Mouse (Mus musculus) embryonic fibroblast, embryonic 13.5 days (primary cell): ENCODE results near the gene Chil1. TPM values are rescaled to one million over a fixed set of nuclear protein-coding genes. Genes with fewer than 3 reads are reported as not detected.

ENCODE experiments used
- H3K27ac ChIP-seq: 2 replicates; pipeline ENCODE4 v1.5.1; 2012; ENCODE audit warnings: low read length, control low read depth, inconsistent platforms; ENCODE audit not compliant: insufficient read depth
- H3K4me1 ChIP-seq: 2 replicates; pipeline ENCODE4 v1.6.1; 2011; ENCODE audit warnings: low read length; ENCODE audit not compliant: control insufficient read depth, insufficient read depth
- H3K4me3 ChIP-seq: 2 replicates; pipeline ENCODE4 v1.5.1; 2011; ENCODE audit warnings: mild to moderate bottlenecking, control low read depth, low read length; ENCODE audit not compliant: insufficient read depth
- CTCF ChIP-seq: IDR thresholded peaks from 2 replicates; pipeline ENCODE4 v1.5.1; 2011; ENCODE audit warnings: mild to moderate bottlenecking, control low read depth, low read length, moderate library complexity, borderline replicate concordance; ENCODE audit not compliant: insufficient read depth
- POLR2A ChIP-seq: IDR thresholded peaks from 2 replicates; pipeline ENCODE4 v1.6.1; 2011; ENCODE audit warnings: low read depth, mild to moderate bottlenecking, control low read depth, low read length, moderate library complexity
- polyA plus RNA-seq: library from polyadenylated mRNA; stranded (reverse); fragments of >200 nt; gene quantifications from 2 replicates; pipeline ENCODE4 v1.2.4, GENCODE M21; 2011; ENCODE audit warnings: low read depth; ENCODE audit not compliant: missing spikeins, insufficient read length

Gene Chil1
- polyA plus RNA-seq, 1 experiment, result 9.6 TPM

DNA sequence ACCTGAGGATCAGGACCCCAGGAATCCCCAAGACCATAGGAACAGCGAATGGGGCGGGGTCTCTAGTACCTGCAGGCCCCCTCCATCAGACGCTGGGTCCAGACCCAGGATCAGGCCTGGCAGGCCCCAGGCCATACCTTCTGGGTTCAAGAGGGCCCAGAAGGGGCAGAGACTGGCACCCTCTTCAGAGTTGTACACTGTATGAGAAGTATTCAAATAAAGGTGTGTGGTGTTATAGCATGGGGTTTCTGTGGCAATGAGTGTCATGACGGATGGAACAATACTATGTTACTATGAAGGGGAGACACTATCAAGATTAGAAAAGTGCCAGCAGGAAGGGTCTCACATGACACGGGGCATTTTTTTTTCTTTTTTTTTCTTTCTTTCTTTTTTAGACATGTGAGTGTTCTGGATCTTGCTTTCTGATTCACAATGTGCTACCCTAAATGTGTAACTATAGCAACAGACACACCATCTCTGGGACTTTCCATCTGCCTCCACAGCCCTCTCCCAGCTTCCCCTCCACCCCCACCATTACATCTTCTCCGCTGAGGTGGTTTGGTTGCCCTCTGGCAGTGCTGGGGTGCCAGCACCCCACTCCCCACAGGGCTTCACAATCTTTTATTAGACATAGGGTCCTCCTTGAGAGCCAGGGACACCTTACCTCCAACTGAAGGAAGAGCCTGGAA lies 19.2 kb downstream of the Chil1 start:
- TF ChIP-seq CTCF (no peak), POLR2A (no peak)
- Histone ChIP-seq H3K4me3 (no peak overlapping the region), H3K4me1 (no peaks in the 10 kb centered on the region), H3K27ac (no peak overlapping the region)

- Histone ChIP-seq H3K4me3 (no peak overlapping the region), H3K27ac (no peak overlapping the region), H3K4me1 (no peaks in the 10 kb centered on the region)
- TF ChIP-seq CTCF, result peak; percentile 45; the same call in 1 of the 2 replicates
- no peak for TF ChIP-seq POLR2A
These were observed 19.9 kb downstream of the Chil1 start for GRCm38 (mm10) chr1:134201751-134202420.

- TF ChIP-seq CTCF (no peak), POLR2A (no peak)
- Histone ChIP-seq H3K27ac (no peak overlapping the region), H3K4me1 (no peaks in the 10 kb centered on the region), H3K4me3 (no peak overlapping the region)
These were observed 22.3 kb downstream of the Chil1 start for GRCm38 (mm10) chr1:134204230-134204629.

GRCm38 (mm10) chr1:134205296-134206018 lies 23.5 kb downstream of the Chil1 start:
- Histone ChIP-seq H3K4me1 (no peaks in the 10 kb centered on the region), H3K27ac (no peak overlapping the region), H3K4me3 (no peak overlapping the region)
- TF ChIP-seq POLR2A (no peak), CTCF (no peak)

DNA sequence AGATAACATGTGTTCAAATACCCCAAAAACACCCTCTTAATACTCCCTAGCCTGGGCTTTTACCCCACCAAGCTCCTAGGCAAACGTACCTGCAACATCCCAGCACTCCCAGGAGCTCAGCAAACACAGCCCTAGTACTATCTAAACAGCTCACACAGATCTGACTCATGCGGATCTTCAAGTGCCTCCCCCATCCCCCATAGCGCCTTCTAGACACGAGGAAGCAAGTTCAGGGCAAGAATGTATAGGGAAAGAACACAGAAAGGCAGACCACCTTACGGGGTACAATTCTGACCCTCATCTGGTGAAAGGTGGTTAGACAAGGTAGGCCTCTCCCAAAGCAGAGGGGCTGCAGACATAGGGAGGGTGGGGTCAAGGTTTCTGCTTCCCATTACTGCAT lies 24.1 kb downstream of the Chil1 start:
- Histone ChIP-seq H3K4me3 (no peak overlapping the region), H3K4me1 (no peaks in the 10 kb centered on the region), H3K27ac (no peak overlapping the region)
- TF ChIP-seq POLR2A (no peak), CTCF (no peak)

- Histone ChIP-seq H3K4me3 (no peak overlapping the region), H3K27ac (no peak overlapping the region), H3K4me1 (no peaks in the 10 kb centered on the region)
- TF ChIP-seq POLR2A (no peak), CTCF (no peak)
These were observed 28.3 kb downstream of the Chil1 start for GRCm38 (mm10) chr1:134210179-134210755.

DNA sequence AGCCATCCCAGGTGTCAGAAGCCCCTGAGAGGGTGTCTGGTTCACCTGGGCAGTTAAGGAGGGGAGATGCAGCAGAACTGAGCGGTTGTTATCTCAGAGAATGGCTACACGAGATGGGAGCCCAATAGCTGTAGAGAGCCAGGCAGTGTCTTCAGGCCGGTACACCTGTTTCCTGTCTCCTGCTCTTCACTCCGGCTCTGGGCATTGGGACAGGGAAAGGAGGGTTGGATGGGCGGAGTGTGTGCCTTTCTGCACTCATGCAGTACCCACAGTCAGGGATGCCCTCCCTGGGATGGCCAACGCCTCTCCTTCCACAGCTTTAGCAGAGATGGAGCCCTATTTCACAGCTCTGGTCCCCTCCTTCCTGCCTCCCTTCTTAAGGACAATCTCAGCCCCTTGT lies 29.1 kb downstream of the Chil1 start:
- TF ChIP-seq POLR2A, result no peak
- no peak for TF ChIP-seq CTCF
- Histone ChIP-seq H3K27ac (no peak overlapping the region), H3K4me1 (no peaks in the 10 kb centered on the region), H3K4me3 (no peak overlapping the region)

GRCm38 (mm10) chr1:134211631-134212030 lies 29.7 kb downstream of the Chil1 start:
- TF ChIP-seq POLR2A, result no peak
- TF ChIP-seq CTCF, result no peak
- Histone ChIP-seq H3K4me3 (no peak overlapping the region), H3K27ac (no peak overlapping the region), H3K4me1 (no peaks in the 10 kb centered on the region)

DNA sequence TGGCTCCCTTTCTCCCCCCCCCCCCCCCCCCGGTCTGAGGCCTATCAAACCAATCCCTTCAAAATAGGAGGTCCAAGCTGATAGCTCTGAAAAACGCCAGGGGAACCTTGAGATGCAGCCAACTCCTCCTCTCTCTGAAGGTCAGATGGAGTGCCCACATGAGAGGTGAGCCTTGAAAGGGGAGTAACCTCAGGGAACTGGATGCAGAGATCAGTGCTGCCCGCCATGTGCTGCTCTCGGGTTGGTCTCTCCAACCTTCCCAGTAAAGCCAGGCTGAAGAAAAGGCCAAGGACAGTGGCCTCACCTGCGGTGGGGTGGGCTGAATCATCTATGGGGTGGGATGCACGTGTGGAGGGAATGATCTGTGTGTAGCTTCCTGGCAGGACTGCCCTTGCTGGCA lies 30.4 kb downstream of the Chil1 start:
- no peak overlapping the region for H3K4me3 ChIP-seq
- H3K4me1 ChIP-seq, result no peaks in the 10 kb centered on the region
- no peak overlapping the region for H3K27ac ChIP-seq
- TF ChIP-seq CTCF (no peak), POLR2A (no peak)

DNA sequence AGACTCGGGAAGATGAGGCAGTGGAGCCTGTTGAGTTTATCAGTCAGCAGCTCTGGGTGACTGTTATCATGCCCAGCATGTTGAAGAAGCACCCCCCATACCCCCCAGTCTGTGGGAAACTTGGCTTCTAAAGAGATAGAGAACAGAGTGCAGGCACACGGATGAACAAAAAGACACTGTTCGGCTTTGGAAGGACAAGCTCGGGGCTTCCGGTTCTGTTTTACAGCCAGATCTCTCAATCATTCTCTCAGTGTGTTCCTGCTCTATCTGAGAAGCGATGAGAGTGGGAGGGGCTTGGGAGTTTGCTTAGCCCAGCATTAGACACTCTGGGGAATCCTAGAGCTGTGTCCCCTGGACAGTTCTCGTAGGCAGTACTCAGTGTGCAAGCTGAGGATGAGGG lies 31.4 kb downstream of the Chil1 start:
- H3K27ac ChIP-seq, result no peak overlapping the region
- H3K4me3 ChIP-seq, result no peak overlapping the region
- TF ChIP-seq CTCF (no peak), POLR2A (no peak)
- no peaks in the 10 kb centered on the region for H3K4me1 ChIP-seq
